In genomic region chr4:149607591-149608308, GRCm38 (mm10) we compare ENCODE assay signal across 9 mouse cellular contexts. TPM values are rescaled to one million over a fixed set of nuclear protein-coding genes. Genes with fewer than 3 reads are reported as not detected.
DNase-seq lines count a peak whose midpoint lies in the region; ATAC-seq lines count a peak whose summit lies in the region.
"Had no signal": no experiment of that assay in that cellular context is flagged by ENCODE, and none has a peak within 500 bp of the region (broad histone marks: within the 10 kb centered on the region; RNA-seq: fewer than 3 reads in every experiment).

No protein-coding gene starts in this region.

- peak; percentile 21 for DNase-seq in kidney, postnatal 14 days
- DNase-seq in kidney, adult 18-20 months = no peak
- DNase-seq in ovary, postnatal 36 days (ENCODE audit: low spot score) = no peak
- DNase-seq in cerebellum, adult 11 months = no peak

- ATAC-seq in common myeloid progenitor, adult 5-6 weeks (replicated peaks; ENCODE audit: low read depth, poor library complexity, severe bottlenecking) = peak; percentile 80
- no peak for ATAC-seq in hindbrain, embryonic 13.5 days (ENCODE audit: low FRiP score)
- ATAC-seq in midbrain, embryonic 15.5 days (replicated peaks) = peak; percentile 46; the same call in 1 of the 2 replicates
- ATAC-seq in erythroid progenitor cell, adult 5-6 weeks (replicated peaks; ENCODE audit: low FRiP score, poor library complexity, severe bottlenecking) = no peak
- ATAC-seq: activated CD4-positive, CD25-positive, alpha-beta regulatory T cell, adult 4 months had no signal

- peaks cover 44% of the 10 kb centered on the region for H3K4me1 ChIP-seq in hindbrain, embryonic 13.5 days (replicated peaks)
- H3K4me1 ChIP-seq in midbrain, embryonic 15.5 days = peaks cover 33% of the 10 kb centered on the region

- peak overlapping the region; percentile 35; the same call in 1 of the 2 replicates for H3K9ac ChIP-seq in hindbrain, embryonic 13.5 days
- H3K9ac ChIP-seq in midbrain, embryonic 15.5 days = no peak overlapping the region

- peak overlapping the region; percentile 40; the same call in 1 of the 2 replicates for H3K27ac ChIP-seq in hindbrain, embryonic 13.5 days
- H3K27ac ChIP-seq in midbrain, embryonic 15.5 days = no peak overlapping the region

- H3K27me3 ChIP-seq in hindbrain, embryonic 13.5 days = no peaks in the 10 kb centered on the region
- no peaks in the 10 kb centered on the region for H3K27me3 ChIP-seq in midbrain, embryonic 15.5 days (replicated peaks)

- H3K4me3 ChIP-seq in hindbrain, embryonic 13.5 days = no peak overlapping the region
- H3K4me3 ChIP-seq in midbrain, embryonic 15.5 days = no peak overlapping the region

- whole genome bisulfite sequencing in hindbrain, embryonic 13.5 days = 66% methylated on average over 20 of the region's 20 CpGs
- WGBS in midbrain, embryonic 15.5 days = 59% methylated on average over 20 of the region's 20 CpGs

- H3K36me3 ChIP-seq in hindbrain, embryonic 13.5 days = no peaks in the 10 kb centered on the region
- H3K36me3 ChIP-seq in midbrain, embryonic 15.5 days (replicated peaks) = no peaks in the 10 kb centered on the region

- no peak overlapping the region for H3K4me2 ChIP-seq in hindbrain, embryonic 13.5 days
- no peak overlapping the region for H3K4me2 ChIP-seq in midbrain, embryonic 15.5 days

- no peaks in the 10 kb centered on the region for H3K9me3 ChIP-seq in hindbrain, embryonic 13.5 days
- H3K9me3 ChIP-seq in midbrain, embryonic 15.5 days = no peaks in the 10 kb centered on the region

RNA-seq across cellular contexts. Expression of gene Clstn1, which starts 21.5 kb away (rescaled TPM):
- total RNA-seq in common myeloid progenitor, adult 5-6 weeks (2017) = 11.7 and 13.4 TPM in 2 replicates
- 64.6 and 83.6 TPM in 2 replicates for polyA plus RNA-seq in hindbrain, embryonic 13.5 days (2015; fragmentation: Nextera tagmentation; extraction: Ambion mirVana)
- 163 and 164 TPM in 2 replicates for polyA plus RNA-seq in midbrain, embryonic 15.5 days (2015; fragmentation: Nextera tagmentation; extraction: Ambion mirVana)
- total RNA-seq in erythroid progenitor cell, adult 5-6 weeks (2015; ENCODE audit: low replicate concordance) = 0.72 and 0.84 TPM in 2 replicates
- 0.64 and 0.83 TPM in 2 replicates for total RNA-seq in erythroid progenitor cell, adult 5-6 weeks (2017; ENCODE audit: low replicate concordance)

Comparison
In these comparisons a context has a peak if more than half of its experiments do, and no peak if none do; other contexts are left out.
1. ATAC-seq: peak in common myeloid progenitor, adult 5-6 weeks (single experiment) and midbrain, embryonic 15.5 days (single experiment); none in hindbrain, embryonic 13.5 days (single experiment) and erythroid progenitor cell, adult 5-6 weeks (single experiment).